In genomic region chr4:155068357-155068972, GRCm38 (mm10) we compare ENCODE assay signal across 13 mouse cellular contexts. TPM values are rescaled to one million over a fixed set of nuclear protein-coding genes. Genes with fewer than 3 reads are reported as not detected.
DNase-seq lines count a peak whose midpoint lies in the region; ATAC-seq and TF ChIP-seq lines count a peak whose summit lies in the region.
"Had no signal": no experiment of that assay in that cellular context is flagged by ENCODE, and none has a peak within 500 bp of the region (broad histone marks: within the 10 kb centered on the region; RNA-seq: fewer than 3 reads in every experiment).

No protein-coding gene starts in this region.

- peak overlapping the region; percentile 75; the same call in 1 of the 2 replicates for H3K4me2 ChIP-seq in intestine, postnatal 0 days (replicated peaks; ENCODE audit: low read depth)

- no peaks in the 10 kb centered on the region for H3K9me3 ChIP-seq in MEL (replicated peaks; ENCODE audit: insufficient read depth, low read length)
- no peaks in the 10 kb centered on the region for H3K9me3 ChIP-seq in intestine, postnatal 0 days (ENCODE audit: control insufficient read depth)

- 88% methylated on average over 20 of the region's 20 CpGs for WGBS in intestine, postnatal 0 days

- no peak for ATAC-seq in intestine, postnatal 0 days
- ATAC-seq in frontal cortex, adult (ENCODE audit: low TSS enrichment) = no peak
- ATAC-seq: inflammation-experienced regulatory T-cells, adult 6 months had no signal

- TF ChIP-seq RAD21 in MEL (IDR thresholded peaks at IDR 0.05; ENCODE audit: low read depth, low read length) = no peak

- TF ChIP-seq POLR2A in MEL (IDR thresholded peaks at IDR 0.05; ENCODE audit: control insufficient read depth in 1 of 2, insufficient read depth in 1 of 2, low read depth in 1 of 2, low read length in 2 of 2, poor library complexity in 1 of 2) = no peak; a peak in 1 of 4 replicates

- peak; percentile 22 to 33 for DNase-seq in cerebellum, postnatal 36 days
- no peak for DNase-seq in cerebellum, adult 11 months
- DNase-seq in layer of hippocampus, adult 2 months (ENCODE audit: low spot score in 2 of 2) = no peak
- no peak for DNase-seq in layer of hippocampus, adult 8-10 months (ENCODE audit: low spot score in 2 of 2)
- DNase-seq in MEL (ENCODE audit: low read depth, low spot score) = no peak
- DNase-seq in kidney, postnatal 10 days = no peak
- DNase-seq: spleen, adult 18-20 months; thymus, postnatal 25 days had no signal

- H3K9ac ChIP-seq in MEL (ENCODE audit: control insufficient read depth, low read depth, low read length, poor library complexity, severe bottlenecking) = peak overlapping the region; percentile 83; the same call in 1 of the 2 replicates
- no peak overlapping the region for H3K9ac ChIP-seq in intestine, postnatal 0 days (ENCODE audit: low read depth, low read length)

- H3K27me3 ChIP-seq in MEL (ENCODE audit: control insufficient read depth in 1 of 2, insufficient read depth in 2 of 2, low read length in 2 of 2) = no peaks in the 10 kb centered on the region
- H3K27me3 ChIP-seq in intestine, postnatal 0 days (replicated peaks; ENCODE audit: control insufficient read depth, insufficient read depth, low read length) = no peaks in the 10 kb centered on the region

- H3K36me3 ChIP-seq in MEL (ENCODE audit: control insufficient read depth in 1 of 2, insufficient read depth in 2 of 2, low read length in 2 of 2) = peaks cover 2 to 7% of the 10 kb centered on the region in 2 experiments; a peak in 3 of 4 replicates
- H3K36me3 ChIP-seq in intestine, postnatal 0 days (ENCODE audit: control insufficient read depth, insufficient read depth) = peaks cover 43% of the 10 kb centered on the region

- H3K27ac ChIP-seq in layer of hippocampus, adult 2 months = peak overlapping the region; percentile 96; the same call in 1 of the 2 replicates
- H3K27ac ChIP-seq in MEL (ENCODE audit: control insufficient read depth, low read depth, low read length) = no peak overlapping the region
- no peak overlapping the region for H3K27ac ChIP-seq in intestine, postnatal 0 days (ENCODE audit: low read depth, low read length)

- H3K4me3 ChIP-seq in layer of hippocampus, adult 2 months = no peak overlapping the region
- no peak overlapping the region for H3K4me3 ChIP-seq in MEL (ENCODE audit: control insufficient read depth in 1 of 2, insufficient read depth in 1 of 2, low read depth in 2 of 2, low read length in 2 of 2)
- no peak overlapping the region for H3K4me3 ChIP-seq in intestine, postnatal 0 days (ENCODE audit: low read depth, low read length)

- peaks cover 0 to 8% of the 10 kb centered on the region in 2 experiments; a peak in 1 of 4 replicates for H3K4me1 ChIP-seq in MEL (ENCODE audit: control insufficient read depth in 1 of 2, insufficient read depth in 2 of 2, low read length in 2 of 2)
- H3K4me1 ChIP-seq in intestine, postnatal 0 days (replicated peaks; ENCODE audit: control insufficient read depth, insufficient read depth, low read length) = peaks cover 5% of the 10 kb centered on the region

- TF ChIP-seq CTCF in layer of hippocampus, adult 2 months (conservative IDR thresholded peaks at IDR 0.05) = no peak
- TF ChIP-seq CTCF in MEL (IDR thresholded peaks at IDR 0.05 in 2 of 3, conservative IDR thresholded peaks at IDR 0.05 in 1 of 3; ENCODE audit: control insufficient read depth in 1 of 3, insufficient read depth in 1 of 3, low read depth in 2 of 3, low read length in 3 of 3, poor library complexity in 1 of 3, severe bottlenecking in 1 of 3) = no peak
- TF ChIP-seq CTCF in intestine, postnatal 0 days (IDR thresholded peaks at IDR 0.05; ENCODE audit: low read depth) = no peak; the same call in 1 of the 2 replicates

- TF ChIP-seq EP300 in MEL (IDR thresholded peaks at IDR 0.05; ENCODE audit: low read depth in 1 of 2, low read length in 2 of 2) = no peak

- H3K79me2 ChIP-seq in MEL (ENCODE audit: control insufficient read depth, insufficient read depth, low read length, poor library complexity) = peaks cover 9% of the 10 kb centered on the region

TF ChIP-seq in MEL, 35 proteins besides CTCF, POLR2A, EP300 and RAD21:
- TF ChIP-seq MAZ (IDR thresholded peaks at IDR 0.05; ENCODE audit: low read depth, low read length) (no peak), RCOR1 (IDR thresholded peaks at IDR 0.05; ENCODE audit: low read depth, low read length) (no peak), ZNF384 (IDR thresholded peaks at IDR 0.05; ENCODE audit: low read depth, low read length) (no peak), USF1 (IDR thresholded peaks at IDR 0.05; ENCODE audit: low read depth, low read length) (no peak), MXI1 (IDR thresholded peaks at IDR 0.05; ENCODE audit: low read depth, low read length) (no peak), NELFE (IDR thresholded peaks at IDR 0.05; ENCODE audit: low read depth, low read length) (no peak), ETS1 (IDR thresholded peaks at IDR 0.05; ENCODE audit: low read depth, low read length) (no peak), POLR2AphosphoS5 (IDR thresholded peaks at IDR 0.05; ENCODE audit: borderline replicate concordance, low read depth, low read length) (no peak), HCFC1 (IDR thresholded peaks at IDR 0.05; ENCODE audit: low read depth, low read length) (no peak), CHD2 (IDR thresholded peaks at IDR 0.05; ENCODE audit: low read length) (no peak), SMC3 (IDR thresholded peaks at IDR 0.05; ENCODE audit: low read depth, low read length) (no peak), ZKSCAN1 (IDR thresholded peaks at IDR 0.05; ENCODE audit: low read depth, low read length) (no peak), ELF1 (IDR thresholded peaks at IDR 0.05; ENCODE audit: low read depth, low read length) (no peak), UBTF (IDR thresholded peaks at IDR 0.05; ENCODE audit: borderline replicate concordance, insufficient read depth, low read depth, low read length) (no peak), GABPA (IDR thresholded peaks at IDR 0.05; ENCODE audit: low read depth, low read length) (no peak), BHLHE40 (IDR thresholded peaks at IDR 0.05; ENCODE audit: borderline replicate concordance, low read depth, low read length) (no peak), ZMIZ1 (IDR thresholded peaks at IDR 0.05; ENCODE audit: low read depth, low read length) (no peak), TCF12 (IDR thresholded peaks at IDR 0.05; ENCODE audit: low read depth, low read length) (no peak)

RNA-seq across cellular contexts. Expression of gene Pex10, which starts 1.6 kb away (rescaled TPM):
- total RNA-seq in layer of hippocampus, adult 2 months (2021) = 10 to 100 TPM; 23.1 to 24.2 TPM
- total RNA-seq in layer of hippocampus, adult 8-10 months (2022) = 10 to 100 TPM; 18.2 to 25.4 (median 21.9) TPM
- total RNA-seq in MEL (2012; rRNA removed) = 15.8 and 15.9 TPM in 2 replicates
- 10 to 100 TPM in 1 of 2 experiments, not detected in 1; 21.8 TPM for polyA plus RNA-seq in MEL (2012; ENCODE audit: insufficient read depth in 1 of 2, insufficient read length in 2 of 2, low read depth in 1 of 2, low replicate concordance in 2 of 2, missing spikeins in 1 of 2)
- 11.7 and 12.9 TPM in 2 replicates for polyA plus RNA-seq in intestine, postnatal 0 days (2015; fragmentation: Nextera tagmentation; extraction: Ambion mirVana)

RNA-seq across cellular contexts. Expression of gene Plch2, which starts 11.9 kb away (rescaled TPM):
- total RNA-seq in layer of hippocampus, adult 2 months (2021) = 10 to 100 TPM; 91.1 to 92.0 TPM
- 100 to 1,000 TPM in 1 of 4 experiments, 10 to 100 TPM in 3; 85.1 to 110 (median 94.9) TPM for total RNA-seq in layer of hippocampus, adult 8-10 months (2022)
- total RNA-seq in MEL (2012; rRNA removed) = 0.62 and 0.85 TPM in 2 replicates
- 1 to 10 TPM in 1 of 2 experiments, not detected in 1; 1.1 TPM for polyA plus RNA-seq in MEL (2012; ENCODE audit: insufficient read depth in 1 of 2, insufficient read length in 2 of 2, low read depth in 1 of 2, low replicate concordance in 2 of 2, missing spikeins in 1 of 2)
- polyA plus RNA-seq in intestine, postnatal 0 days (2015; fragmentation: Nextera tagmentation; extraction: Ambion mirVana) = 5.3 and 5.7 TPM in 2 replicates
- total RNA-seq: neutrophil, adult 5-6 weeks had no signal
- polyA plus RNA-seq: inflammation-experienced regulatory T-cells, adult 6 months; macrophage had no signal

RNA-seq across cellular contexts. Expression of gene Rer1, which starts 17.7 kb away (rescaled TPM):
- total RNA-seq in layer of hippocampus, adult 2 months (2021) = 10 to 100 TPM; 60.6 to 63.0 TPM
- total RNA-seq in layer of hippocampus, adult 8-10 months (2022) = 10 to 100 TPM; 57.4 to 63.2 (median 60.8) TPM
- 119 and 140 TPM in 2 replicates for total RNA-seq in MEL (2012; rRNA removed)
- polyA plus RNA-seq in MEL (2012; ENCODE audit: insufficient read depth in 1 of 2, insufficient read length in 2 of 2, low read depth in 1 of 2, low replicate concordance in 2 of 2, missing spikeins in 1 of 2) = 100 to 1,000 TPM; 114 to 379 TPM
- 277 and 297 TPM in 2 replicates for polyA plus RNA-seq in intestine, postnatal 0 days (2015; fragmentation: Nextera tagmentation; extraction: Ambion mirVana)

RNA-seq across cellular contexts. Expression of gene Morn1, which starts 17.9 kb away (rescaled TPM):
- 10 to 100 TPM; 11.8 to 14.0 TPM for total RNA-seq in layer of hippocampus, adult 2 months (2021)
- total RNA-seq in layer of hippocampus, adult 8-10 months (2022) = 10 to 100 TPM; 11.5 to 19.0 (median 16.4) TPM
- total RNA-seq in MEL (2012; rRNA removed) = 3.0 and 4.4 TPM in 2 replicates
- polyA plus RNA-seq in MEL (2012; ENCODE audit: insufficient read depth in 1 of 2, insufficient read length in 2 of 2, low read depth in 1 of 2, low replicate concordance in 2 of 2, missing spikeins in 1 of 2) = 1 to 10 TPM in 1 of 2 experiments, not detected in 1; 4.1 TPM
- polyA plus RNA-seq in intestine, postnatal 0 days (2015; fragmentation: Nextera tagmentation; extraction: Ambion mirVana) = 1.8 and 2.2 TPM in 2 replicates

Comparison
In these comparisons a context has a peak if more than half of its experiments do, and no peak if none do; other contexts are left out.
1. DNase-seq: peak in cerebellum, postnatal 36 days (2 of 2); none in cerebellum, adult 11 months (single experiment), layer of hippocampus, adult 2 months (0 of 2), layer of hippocampus, adult 8-10 months (0 of 2), MEL (single experiment) and kidney, postnatal 10 days (single experiment).
2. RNA of gene Plch2, which starts 11.9 kb away (total RNA-seq): 85.1 to 110 TPM in layer of hippocampus, adult 8-10 months and 91.1 to 92.0 TPM in layer of hippocampus, adult 2 months; 0.62 to 0.85 TPM in MEL; every median in the first group is over 10 times any median in the second.